Mouse (Mus musculus): ENCODE measurements around the gene Corin. TPM values are rescaled to one million over a fixed set of nuclear protein-coding genes. Genes with fewer than 3 reads are reported as not detected.

Corin gene
- polyA plus RNA-seq, 1 experiment from 2014 or later, result 8.8 TPM

DNA sequence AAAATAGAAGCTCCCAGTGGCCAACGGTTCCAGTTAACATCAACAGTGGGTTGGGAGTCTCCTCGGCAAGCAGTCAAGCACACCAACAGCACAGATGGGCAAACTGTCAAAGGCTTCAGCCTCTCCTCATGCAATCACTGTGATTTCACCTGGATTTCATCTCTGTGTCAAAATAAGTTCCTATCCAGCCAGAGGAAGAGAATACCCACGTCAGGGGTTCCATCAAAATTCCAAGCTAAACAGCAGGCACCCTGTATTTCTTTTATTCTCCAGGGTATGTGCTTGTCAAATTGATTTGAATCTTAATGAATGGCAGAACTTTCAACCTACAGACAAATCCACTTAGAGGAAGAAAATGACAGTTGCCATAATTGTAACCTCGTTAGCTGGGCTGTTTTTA lies 51.5 kb downstream of the Corin start:
- DNase-seq (ENCODE audit: low spot score) (no peak), ATAC-seq (ENCODE audit: low FRiP score) (no peak)
- Histone ChIP-seq H3K4me1 (replicated peaks; ENCODE audit: control insufficient read depth, insufficient read depth, low read length) (no peaks in the 10 kb centered on the region), H3K4me2 (replicated peaks; ENCODE audit: low read depth, low read length) (no peak overlapping the region), H3K9me3 (ENCODE audit: control insufficient read depth, low read length) (no peaks in the 10 kb centered on the region), H3K27ac (ENCODE audit: low read depth, low read length) (no peak overlapping the region), H3K4me3 (ENCODE audit: low read depth, low read length) (no peak overlapping the region), H3K27me3 (ENCODE audit: control insufficient read depth, insufficient read depth, low read length) (no peaks in the 10 kb centered on the region), H3K9ac (ENCODE audit: low read depth, low read length) (no peak overlapping the region), H3K36me3 (ENCODE audit: control insufficient read depth, insufficient read depth, low read length) (no peaks in the 10 kb centered on the region)
- 68% methylated on average over 4 of the region's 4 CpGs for WGBS

DNA sequence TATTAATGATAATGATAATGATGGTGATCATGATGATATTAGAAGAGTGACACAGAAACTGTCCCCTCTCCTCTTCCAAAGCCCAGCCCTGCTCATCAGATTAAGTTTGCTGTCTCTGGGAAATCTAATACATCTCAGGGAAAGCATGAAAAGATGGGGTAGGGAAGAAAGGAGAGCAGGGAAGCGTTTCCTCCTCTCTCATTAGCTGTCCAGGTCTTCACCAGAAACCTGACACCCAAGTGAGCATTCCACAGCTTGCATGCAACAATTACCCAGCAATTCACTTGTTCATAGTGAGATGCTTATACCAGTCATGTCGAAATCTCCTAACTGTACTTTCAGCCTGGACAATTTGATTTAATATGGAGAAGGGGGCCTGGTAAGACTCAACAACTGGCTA lies 55.4 kb downstream of the Corin start:
- Histone ChIP-seq H3K27ac (ENCODE audit: low read depth, low read length) (no peak overlapping the region), H3K36me3 (ENCODE audit: control insufficient read depth, insufficient read depth, low read length) (no peaks in the 10 kb centered on the region), H3K4me3 (ENCODE audit: low read depth, low read length) (no peak overlapping the region), H3K27me3 (ENCODE audit: control insufficient read depth, insufficient read depth, low read length) (no peaks in the 10 kb centered on the region), H3K9ac (ENCODE audit: low read depth, low read length) (no peak overlapping the region), H3K9me3 (ENCODE audit: control insufficient read depth, low read length) (no peaks in the 10 kb centered on the region), H3K4me1 (replicated peaks; ENCODE audit: control insufficient read depth, insufficient read depth, low read length) (no peaks in the 10 kb centered on the region), H3K4me2 (replicated peaks; ENCODE audit: low read depth, low read length) (no peak overlapping the region)
- DNase-seq (ENCODE audit: low spot score) (no peak), ATAC-seq (ENCODE audit: low FRiP score) (no peak)
- 70% methylated on average over 2 of the region's 2 CpGs for WGBS

DNA sequence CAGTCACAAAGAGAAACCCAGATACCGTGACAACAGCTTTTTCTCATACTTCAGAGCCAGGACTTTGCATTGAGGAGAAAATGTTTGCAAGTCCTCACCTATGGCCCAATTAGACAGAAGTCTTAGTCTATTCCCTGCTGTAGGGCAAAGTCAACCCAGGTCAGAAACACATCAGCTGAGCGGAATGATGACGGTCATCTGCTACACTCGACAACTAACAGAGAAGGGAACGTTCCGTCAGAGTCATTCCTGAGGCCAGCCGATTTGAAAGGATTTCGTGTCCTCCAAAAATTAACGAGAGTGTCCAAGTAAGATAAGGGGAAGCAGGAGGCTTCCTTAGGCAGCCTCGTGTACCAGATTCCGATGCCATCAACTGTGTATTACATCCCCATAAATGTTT lies 58.2 kb downstream of the Corin start:
- no peak overlapping the region for H3K27ac ChIP-seq (ENCODE audit: low read depth, low read length)
- no peak overlapping the region for H3K9ac ChIP-seq (ENCODE audit: low read depth, low read length)
- DNase-seq (ENCODE audit: low spot score), result no peak
- no peaks in the 10 kb centered on the region for H3K9me3 ChIP-seq (ENCODE audit: control insufficient read depth, low read length)
- WGBS, result 94% methylated on average over 11 of the region's 11 CpGs
- no peak for ATAC-seq (ENCODE audit: low FRiP score)
- H3K4me3 ChIP-seq (ENCODE audit: low read depth, low read length), result no peak overlapping the region
- H3K4me1 ChIP-seq (replicated peaks; ENCODE audit: control insufficient read depth, insufficient read depth, low read length), result no peaks in the 10 kb centered on the region
- H3K27me3 ChIP-seq (ENCODE audit: control insufficient read depth, insufficient read depth, low read length), result no peaks in the 10 kb centered on the region
- no peaks in the 10 kb centered on the region for H3K36me3 ChIP-seq (ENCODE audit: control insufficient read depth, insufficient read depth, low read length)
- no peak overlapping the region for H3K4me2 ChIP-seq (replicated peaks; ENCODE audit: low read depth, low read length)

DNA sequence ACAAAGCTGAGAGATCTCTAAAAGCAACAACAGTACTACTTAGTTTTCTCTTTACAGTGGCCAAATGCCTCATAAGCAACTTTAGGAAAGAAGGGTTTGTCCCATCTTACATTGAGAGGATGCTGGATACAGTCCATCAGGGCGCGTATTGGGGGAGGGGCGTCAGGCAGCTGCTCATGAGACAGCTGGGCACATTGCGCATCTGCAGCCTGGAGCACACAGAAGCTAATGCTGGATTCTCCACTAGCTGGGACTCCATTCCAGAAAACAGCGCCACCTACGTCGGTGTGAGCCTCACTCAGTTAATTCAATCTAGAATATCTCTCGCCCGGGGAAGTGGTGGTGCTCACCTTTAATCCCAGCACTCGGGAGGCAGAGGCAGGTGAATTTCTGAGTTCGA lies 60.3 kb downstream of the Corin start:
- no peak overlapping the region for H3K4me3 ChIP-seq (ENCODE audit: low read depth, low read length)
- H3K9ac ChIP-seq (ENCODE audit: low read depth, low read length), result no peak overlapping the region
- no peaks in the 10 kb centered on the region for H3K9me3 ChIP-seq (ENCODE audit: control insufficient read depth, low read length)
- H3K4me1 ChIP-seq (replicated peaks; ENCODE audit: control insufficient read depth, insufficient read depth, low read length), result no peaks in the 10 kb centered on the region
- ATAC-seq (ENCODE audit: low FRiP score), result no peak
- H3K27ac ChIP-seq (ENCODE audit: low read depth, low read length), result no peak overlapping the region
- H3K4me2 ChIP-seq (replicated peaks; ENCODE audit: low read depth, low read length), result no peak overlapping the region
- no peaks in the 10 kb centered on the region for H3K36me3 ChIP-seq (ENCODE audit: control insufficient read depth, insufficient read depth, low read length)
- H3K27me3 ChIP-seq (ENCODE audit: control insufficient read depth, insufficient read depth, low read length), result no peaks in the 10 kb centered on the region
- 73% methylated on average over 11 of the region's 11 CpGs for WGBS
- no peak for DNase-seq (ENCODE audit: low spot score)

DNA sequence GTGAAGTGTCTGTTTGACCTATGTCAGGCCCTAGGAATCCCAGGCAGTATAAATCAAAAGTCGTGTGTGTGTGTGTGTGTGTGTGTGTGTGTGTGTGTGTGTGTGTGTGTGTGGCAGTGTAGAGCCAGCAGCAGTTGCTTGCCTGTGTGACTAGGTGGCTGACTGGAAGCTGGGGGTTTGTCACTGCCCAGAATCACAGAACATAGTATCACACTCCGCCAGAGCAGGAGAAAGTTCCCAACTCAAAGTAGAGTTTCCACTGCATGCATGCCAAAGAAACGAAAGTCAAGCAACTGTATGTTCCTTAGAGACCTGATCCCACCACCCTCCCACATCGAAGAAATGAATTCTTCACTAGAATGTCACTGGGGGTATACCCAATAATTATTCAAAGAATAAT lies 61.3 kb downstream of the Corin start:
- Histone ChIP-seq H3K4me3 (ENCODE audit: low read depth, low read length) (no peak overlapping the region), H3K4me2 (replicated peaks; ENCODE audit: low read depth, low read length) (no peak overlapping the region), H3K36me3 (ENCODE audit: control insufficient read depth, insufficient read depth, low read length) (no peaks in the 10 kb centered on the region), H3K27ac (ENCODE audit: low read depth, low read length) (no peak overlapping the region), H3K9me3 (ENCODE audit: control insufficient read depth, low read length) (no peaks in the 10 kb centered on the region), H3K27me3 (ENCODE audit: control insufficient read depth, insufficient read depth, low read length) (no peaks in the 10 kb centered on the region), H3K9ac (ENCODE audit: low read depth, low read length) (no peak overlapping the region), H3K4me1 (replicated peaks; ENCODE audit: control insufficient read depth, insufficient read depth, low read length) (no peaks in the 10 kb centered on the region)
- DNase-seq (ENCODE audit: low spot score), result no peak
- ATAC-seq (ENCODE audit: low FRiP score), result no peak
- 82% methylated on average over 4 of the region's 4 CpGs for WGBS

DNA sequence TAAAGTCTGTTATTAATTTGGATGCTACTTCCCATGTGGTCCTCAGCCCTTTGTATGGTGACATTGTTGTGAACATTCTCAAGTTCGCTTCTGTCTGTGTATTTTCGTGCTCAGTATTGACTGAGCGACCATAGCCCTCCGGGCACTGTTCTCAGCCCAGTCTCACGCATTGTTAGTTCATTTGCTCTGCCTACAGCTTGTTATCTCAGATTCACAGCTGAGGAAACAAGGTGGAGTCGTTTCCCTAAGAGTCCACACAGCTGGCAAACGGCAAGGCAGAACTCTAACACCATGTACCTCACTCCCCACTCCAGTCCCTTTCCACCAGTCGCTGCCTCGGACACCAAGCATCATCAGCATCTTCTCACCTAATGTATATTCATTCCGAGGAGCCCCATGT lies 63.1 kb downstream of the Corin start:
- Histone ChIP-seq H3K27me3 (ENCODE audit: control insufficient read depth, insufficient read depth, low read length) (no peaks in the 10 kb centered on the region), H3K36me3 (ENCODE audit: control insufficient read depth, insufficient read depth, low read length) (no peaks in the 10 kb centered on the region), H3K9ac (ENCODE audit: low read depth, low read length) (no peak overlapping the region), H3K27ac (ENCODE audit: low read depth, low read length) (no peak overlapping the region), H3K4me1 (replicated peaks; ENCODE audit: control insufficient read depth, insufficient read depth, low read length) (no peaks in the 10 kb centered on the region), H3K4me2 (replicated peaks; ENCODE audit: low read depth, low read length) (no peak overlapping the region), H3K4me3 (ENCODE audit: low read depth, low read length) (no peak overlapping the region), H3K9me3 (ENCODE audit: control insufficient read depth, low read length) (no peaks in the 10 kb centered on the region)
- ATAC-seq (ENCODE audit: low FRiP score), result no peak
- DNase-seq (ENCODE audit: low spot score), result no peak
- WGBS, result 65% methylated on average over 10 of the region's 10 CpGs

DNA sequence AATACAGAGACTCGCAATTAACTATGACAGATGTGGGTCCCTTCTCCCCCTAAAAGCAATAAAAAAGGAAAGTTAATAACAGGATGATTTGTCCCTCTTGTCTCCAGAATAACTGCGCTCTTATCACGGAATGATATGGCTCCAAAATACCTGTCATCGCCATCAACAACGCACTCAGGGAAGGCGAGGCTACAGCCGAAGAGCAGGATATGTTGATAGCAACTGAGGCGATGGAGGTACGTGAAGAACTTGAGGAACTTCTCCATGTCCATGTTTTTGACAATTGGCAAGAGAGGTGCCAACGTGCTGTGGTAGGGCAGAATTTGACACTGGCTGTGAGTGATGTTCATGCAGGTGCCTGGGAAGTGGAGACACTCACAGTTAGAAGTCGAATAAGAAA lies 69.2 kb downstream of the Corin start:
- Histone ChIP-seq H3K9me3 (ENCODE audit: control insufficient read depth, low read length) (no peaks in the 10 kb centered on the region), H3K4me2 (replicated peaks; ENCODE audit: low read depth, low read length) (no peak overlapping the region), H3K36me3 (ENCODE audit: control insufficient read depth, insufficient read depth, low read length) (no peaks in the 10 kb centered on the region), H3K4me1 (replicated peaks; ENCODE audit: control insufficient read depth, insufficient read depth, low read length) (no peaks in the 10 kb centered on the region), H3K9ac (ENCODE audit: low read depth, low read length) (no peak overlapping the region), H3K4me3 (ENCODE audit: low read depth, low read length) (no peak overlapping the region), H3K27ac (ENCODE audit: low read depth, low read length) (no peak overlapping the region), H3K27me3 (ENCODE audit: control insufficient read depth, insufficient read depth, low read length) (no peaks in the 10 kb centered on the region)
- ATAC-seq (ENCODE audit: low FRiP score) (no peak), DNase-seq (ENCODE audit: low spot score) (no peak)
- WGBS, result 92% methylated on average over 11 of the region's 11 CpGs

DNA sequence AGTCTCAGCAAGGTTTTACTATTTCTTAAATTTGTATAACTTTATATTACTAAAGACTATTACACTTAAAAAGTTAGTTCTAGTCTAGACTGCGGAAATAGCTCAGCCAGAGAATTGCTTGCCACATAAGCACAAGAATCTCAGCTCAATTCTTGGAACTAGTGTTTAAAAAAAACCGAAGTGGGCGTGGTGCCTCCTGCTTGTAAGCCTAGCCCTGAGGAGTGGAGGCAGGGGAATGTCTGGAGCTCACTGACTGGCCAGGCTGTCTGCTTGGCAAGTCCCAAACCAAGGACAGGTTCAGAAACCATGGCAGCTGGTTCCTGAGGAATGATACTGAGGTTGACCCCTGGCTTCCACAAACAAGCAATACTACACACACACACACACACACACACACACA lies 72.4 kb downstream of the Corin start:
- Histone ChIP-seq H3K27me3 (ENCODE audit: control insufficient read depth, insufficient read depth, low read length) (no peaks in the 10 kb centered on the region), H3K36me3 (ENCODE audit: control insufficient read depth, insufficient read depth, low read length) (no peaks in the 10 kb centered on the region), H3K9me3 (ENCODE audit: control insufficient read depth, low read length) (no peaks in the 10 kb centered on the region), H3K9ac (ENCODE audit: low read depth, low read length) (no peak overlapping the region), H3K4me3 (ENCODE audit: low read depth, low read length) (no peak overlapping the region), H3K4me1 (replicated peaks; ENCODE audit: control insufficient read depth, insufficient read depth, low read length) (no peaks in the 10 kb centered on the region), H3K4me2 (replicated peaks; ENCODE audit: low read depth, low read length) (no peak overlapping the region), H3K27ac (ENCODE audit: low read depth, low read length) (no peak overlapping the region)
- DNase-seq (ENCODE audit: low spot score), result no peak
- WGBS, result 81% methylated on average over 3 of the region's 3 CpGs
- ATAC-seq (ENCODE audit: low FRiP score), result no peak

DNA sequence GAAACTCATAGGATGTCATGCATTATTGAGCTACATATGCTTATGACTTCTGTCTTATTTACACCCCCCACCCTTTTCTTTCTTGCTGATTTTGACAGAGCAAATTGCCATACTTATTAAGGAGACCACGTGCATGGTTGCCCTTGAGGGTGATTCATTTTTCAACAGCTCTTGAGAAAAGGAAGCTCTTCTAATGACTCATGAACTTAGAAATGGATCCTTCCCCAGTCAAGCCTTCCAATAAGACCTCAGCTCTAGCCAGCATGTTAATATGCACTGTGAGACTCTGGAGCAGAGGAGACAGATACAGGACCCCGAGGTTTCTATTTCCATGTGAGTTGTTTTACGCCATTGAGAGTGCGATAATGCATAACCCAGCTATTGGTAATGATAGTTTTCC lies 76.7 kb downstream of the Corin start:
- no peaks in the 10 kb centered on the region for H3K9me3 ChIP-seq (ENCODE audit: control insufficient read depth, low read length)
- H3K4me1 ChIP-seq (replicated peaks; ENCODE audit: control insufficient read depth, insufficient read depth, low read length), result no peaks in the 10 kb centered on the region
- no peak for ATAC-seq (ENCODE audit: low FRiP score)
- H3K36me3 ChIP-seq (ENCODE audit: control insufficient read depth, insufficient read depth, low read length), result no peaks in the 10 kb centered on the region
- H3K4me2 ChIP-seq (replicated peaks; ENCODE audit: low read depth, low read length), result no peak overlapping the region
- DNase-seq (ENCODE audit: low spot score), result no peak
- H3K4me3 ChIP-seq (ENCODE audit: low read depth, low read length), result no peak overlapping the region
- WGBS, result 90% methylated on average over 4 of the region's 4 CpGs
- H3K27ac ChIP-seq (ENCODE audit: low read depth, low read length), result no peak overlapping the region
- no peak overlapping the region for H3K9ac ChIP-seq (ENCODE audit: low read depth, low read length)
- no peaks in the 10 kb centered on the region for H3K27me3 ChIP-seq (ENCODE audit: control insufficient read depth, insufficient read depth, low read length)
